Mouse (Mus musculus) olfactory bulb, adult 2 months (tissue): ENCODE results near the gene Cyp1b1. TPM values are rescaled to one million over a fixed set of nuclear protein-coding genes. Genes with fewer than 3 reads are reported as not detected.

Experiments
- H3K27ac ChIP-seq: fragments of 200-500 bp; 2 replicates; pipeline ENCODE4 v1.5.1; 2012; ENCODE audit warnings: low read depth, low read length; ENCODE audit not compliant: insufficient read depth
- H3K4me1 ChIP-seq: fragments of 200-500 bp; 2 replicates; pipeline ENCODE4 v1.6.1; 2012; ENCODE audit warnings: low read length; ENCODE audit not compliant: control insufficient read depth, insufficient read depth
- H3K4me3 ChIP-seq: fragments of 200-500 bp; 2 replicates; pipeline ENCODE4 v1.5.1; 2012; ENCODE audit warnings: mild to moderate bottlenecking, low read depth, low read length, moderate library complexity; ENCODE audit not compliant: insufficient read depth
- CTCF ChIP-seq: fragments of 200-500 bp; IDR thresholded peaks from 2 replicates; pipeline ENCODE4 v1.5.1; 2012; ENCODE audit warnings: low read depth, mild to moderate bottlenecking, low read length, moderate library complexity; ENCODE audit not compliant: insufficient read depth
- POLR2A ChIP-seq: fragments of 200-500 bp; IDR thresholded peaks from 2 replicates; pipeline ENCODE4 v1.6.1; 2012; ENCODE audit warnings: mild to moderate bottlenecking, low read depth, low read length, moderate library complexity; ENCODE audit not compliant: insufficient read depth
- WGBS: fragments of 180-500 bp; shearing (Covaris S2); methylation state at CpG from one replicate; pipeline ENCODE4 v1.1.7; 2018; 5-methylcytosine and 5-hydroxymethylcytosine counted together
- polyA plus RNA-seq: library from polyadenylated mRNA; stranded (reverse); fragments of >200 nt; gene quantifications from 2 replicates; pipeline ENCODE4 v1.2.4, GENCODE M21; 2012; ENCODE audit warnings: low replicate concordance; ENCODE audit not compliant: missing spikeins, insufficient read depth, insufficient read length

Gene Cyp1b1
- polyA plus RNA-seq, 1 experiment: not detected

DNA sequence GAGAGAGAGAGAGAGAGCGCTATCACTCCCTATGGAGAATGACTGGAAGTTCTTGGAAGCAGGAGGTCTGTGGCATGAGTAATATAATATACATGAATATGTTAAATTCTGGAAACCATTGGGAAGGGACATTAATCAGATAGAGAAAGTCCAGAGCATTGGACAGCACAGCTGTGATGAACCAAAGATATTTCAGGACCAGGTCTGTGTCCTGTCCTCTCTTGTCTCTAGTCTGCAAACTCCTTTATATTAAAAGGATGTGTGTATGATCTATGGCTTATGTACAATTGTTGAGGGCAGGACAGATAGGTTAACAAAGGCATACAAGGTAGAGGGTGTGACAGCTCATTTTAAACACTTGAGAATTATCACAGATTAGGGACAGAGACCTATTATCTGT, 28.6 kb upstream of the Cyp1b1 start:
- no peak overlapping the region for H3K4me3 ChIP-seq
- H3K27ac ChIP-seq: no peak overlapping the region
- H3K4me1 ChIP-seq: peaks cover 9% of the 10 kb centered on the region; the same call in 1 of the 2 replicates
- 100% methylated on average over 1 of the region's 1 CpGs for WGBS
- TF ChIP-seq CTCF (no peak), POLR2A (no peak)

DNA sequence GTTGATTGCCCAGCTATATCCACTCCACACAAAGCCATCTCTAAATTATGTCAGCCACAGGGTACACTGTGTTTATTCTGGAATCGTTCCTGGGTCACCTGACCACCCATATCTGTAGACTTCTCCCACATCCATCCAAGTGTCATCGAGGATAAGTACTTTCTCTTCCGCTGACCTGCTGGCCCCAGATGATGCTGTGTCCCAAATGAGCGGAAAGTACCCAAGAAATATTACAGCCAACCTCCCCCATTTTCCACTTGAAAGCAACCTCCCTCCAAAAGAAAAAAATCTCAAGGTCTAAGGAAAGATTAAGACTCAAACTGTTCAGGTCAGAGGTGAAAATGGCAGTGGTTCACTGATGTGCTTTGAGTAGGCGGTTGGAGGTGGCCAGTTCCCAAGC, 27.8 kb upstream of the Cyp1b1 start:
- Histone ChIP-seq H3K4me3 (no peak overlapping the region), H3K4me1 (peaks cover 11% of the 10 kb centered on the region), H3K27ac (no peak overlapping the region)
- 92% methylated on average over 5 of the region's 5 CpGs for WGBS
- TF ChIP-seq CTCF (no peak), POLR2A (no peak)

DNA sequence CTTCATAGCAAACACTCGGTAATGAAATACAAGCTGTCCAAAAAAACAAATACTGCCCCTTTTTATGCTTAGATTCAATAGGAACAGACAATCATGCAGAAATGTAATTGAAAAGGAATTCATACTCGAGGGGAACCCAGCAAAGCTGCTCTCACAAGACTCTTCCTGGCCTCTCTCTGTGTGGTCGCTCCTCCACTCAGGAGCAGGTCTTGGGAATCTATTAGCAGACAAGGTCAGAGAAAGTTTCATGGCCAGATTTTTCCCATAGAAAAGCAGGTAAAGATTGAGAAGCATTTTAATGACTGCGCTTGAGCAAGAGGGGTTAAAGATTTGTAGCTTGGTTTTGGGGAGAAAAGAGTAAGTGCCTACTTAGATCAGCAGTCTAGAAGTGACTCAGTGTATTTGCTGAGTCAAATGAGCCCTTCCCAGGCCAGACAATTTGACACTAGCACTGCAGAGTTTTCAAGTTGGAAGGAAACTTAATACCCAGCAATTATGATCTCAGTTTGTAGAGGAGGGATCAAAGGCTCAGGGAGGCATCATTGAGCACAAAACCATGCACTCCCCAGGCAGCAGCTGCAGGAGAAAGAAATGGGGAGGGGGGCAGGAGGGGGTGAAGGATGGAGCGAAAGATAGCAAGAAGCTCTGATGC, 24.1 kb upstream of the Cyp1b1 start:
- Histone ChIP-seq H3K27ac (peak overlapping the region; percentile 75), H3K4me3 (no peak overlapping the region), H3K4me1 (peaks cover 12% of the 10 kb centered on the region)
- TF ChIP-seq CTCF: no peak
- WGBS: 45% methylated on average over 5 of the region's 5 CpGs

DNA sequence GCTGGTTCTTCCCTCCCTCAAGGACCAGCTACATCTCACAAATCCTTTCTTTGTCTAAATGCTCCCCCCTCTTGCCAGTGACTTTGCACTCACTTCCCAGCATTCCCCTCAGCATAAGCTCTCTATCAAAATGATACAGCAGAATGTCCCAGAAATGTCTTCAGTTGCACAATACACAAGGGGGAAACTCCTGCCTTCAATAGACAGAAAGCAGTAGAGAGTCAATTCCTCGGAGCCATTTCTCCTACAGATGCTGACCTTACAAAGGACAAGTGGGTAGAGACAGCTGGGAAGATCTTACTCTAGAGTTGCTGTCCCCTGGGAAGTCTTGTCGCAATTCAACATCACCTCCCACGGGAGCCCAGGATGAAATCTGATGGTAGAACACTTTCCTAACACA, 22.7 kb upstream of the Cyp1b1 start:
- Histone ChIP-seq H3K4me3 (no peak overlapping the region), H3K4me1 (peaks cover 13% of the 10 kb centered on the region), H3K27ac (no peak overlapping the region)
- TF ChIP-seq CTCF (no peak), POLR2A (no peak)
- WGBS: 68% methylated on average over 3 of the region's 3 CpGs

DNA sequence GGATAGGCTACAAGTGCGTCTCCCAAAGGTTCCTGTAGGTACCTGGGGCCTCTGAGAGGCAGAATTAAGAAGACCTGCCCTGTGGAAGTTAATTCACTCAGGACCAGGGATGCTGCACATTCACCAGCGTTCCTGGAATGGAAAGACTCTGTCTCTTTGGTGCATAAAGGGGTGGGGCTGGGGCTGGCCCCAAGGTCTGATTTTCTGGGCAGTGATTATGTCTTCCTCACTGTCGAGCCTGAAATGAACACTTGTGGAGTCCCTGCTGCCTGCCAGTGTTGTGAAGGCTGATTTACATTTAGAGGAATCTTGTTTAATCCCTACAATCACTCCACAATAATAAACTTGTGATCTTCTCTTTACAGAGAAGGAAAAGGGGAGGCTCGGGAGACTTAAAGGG, 18.2 kb upstream of the Cyp1b1 start:
- H3K27ac ChIP-seq: no peak overlapping the region
- TF ChIP-seq POLR2A (no peak), CTCF (no peak)
- WGBS: 59% methylated on average over 4 of the region's 4 CpGs
- peaks cover 14% of the 10 kb centered on the region for H3K4me1 ChIP-seq
- no peak overlapping the region for H3K4me3 ChIP-seq

DNA sequence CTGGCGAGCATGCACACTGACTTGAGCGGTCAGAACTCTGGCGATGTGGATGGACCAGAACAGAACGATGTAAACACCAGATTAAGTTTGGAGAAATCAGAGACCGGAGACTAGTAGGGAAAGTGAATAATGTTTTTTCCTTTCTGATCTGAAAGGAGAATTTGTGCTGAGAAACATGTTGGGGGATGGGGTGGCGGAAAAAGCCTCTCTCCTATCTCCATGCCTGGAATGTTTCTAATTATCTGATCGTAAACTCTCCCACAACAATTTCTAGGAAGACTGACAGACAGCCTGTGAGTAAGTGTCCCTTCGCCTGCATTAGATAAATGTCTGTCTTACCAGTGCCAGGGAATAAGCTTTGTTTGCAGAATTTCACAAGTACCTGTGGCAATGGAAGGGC, 16.1 kb upstream of the Cyp1b1 start:
- Histone ChIP-seq H3K4me1 (peaks cover 13% of the 10 kb centered on the region), H3K27ac (no peak overlapping the region), H3K4me3 (no peak overlapping the region)
- WGBS: 77% methylated on average over 8 of the region's 8 CpGs
- TF ChIP-seq CTCF (no peak), POLR2A (no peak)

DNA sequence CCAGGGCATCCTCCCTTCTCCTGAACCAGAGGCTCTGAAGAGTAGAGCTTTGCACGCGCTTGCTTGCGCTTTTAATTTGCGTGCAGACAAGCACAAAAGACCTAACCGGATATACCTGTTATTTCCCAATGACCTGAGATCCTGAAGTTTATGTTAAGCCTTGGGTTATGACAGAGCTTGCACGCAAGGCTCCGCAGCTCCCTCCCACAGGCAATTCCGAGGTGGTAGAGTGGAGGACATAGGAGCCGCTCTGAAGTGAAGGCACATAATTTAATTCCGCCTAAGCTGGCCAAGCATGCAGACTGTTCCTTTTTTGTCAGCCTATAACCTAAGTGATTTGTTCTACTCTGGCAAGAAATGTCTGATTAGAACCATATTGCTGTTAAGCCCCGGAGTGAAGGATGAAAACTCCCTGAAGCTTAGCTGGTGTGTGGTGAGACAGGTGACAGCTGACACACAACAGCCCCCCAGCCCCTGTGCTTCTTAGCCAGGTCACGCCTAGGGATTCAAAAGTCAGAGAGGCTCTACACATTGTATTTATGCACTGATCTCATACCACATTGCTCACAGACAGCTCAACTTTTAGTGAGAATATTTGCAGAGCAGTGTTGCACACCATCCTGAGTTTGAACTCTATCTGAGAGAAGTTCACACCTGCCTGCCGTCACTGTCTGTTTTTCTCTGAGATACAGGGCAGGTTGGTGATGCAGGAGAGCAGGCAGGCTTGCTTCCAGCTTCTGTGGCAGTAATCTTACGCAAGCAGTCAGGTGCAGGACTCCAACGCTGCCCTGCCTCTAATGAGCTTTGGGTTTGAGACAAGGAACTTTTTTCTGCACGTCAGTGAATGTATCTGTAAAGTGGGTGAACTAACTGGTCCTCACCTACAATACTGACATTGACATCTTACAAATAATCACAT, 14.0 kb upstream of the Cyp1b1 start:
- H3K4me1 ChIP-seq: peaks cover 15% of the 10 kb centered on the region
- whole genome bisulfite sequencing: 48% methylated on average over 16 of the region's 16 CpGs
- no peak overlapping the region for H3K4me3 ChIP-seq
- TF ChIP-seq CTCF: no peak
- no peak for TF ChIP-seq POLR2A
- H3K27ac ChIP-seq: no peak overlapping the region

DNA sequence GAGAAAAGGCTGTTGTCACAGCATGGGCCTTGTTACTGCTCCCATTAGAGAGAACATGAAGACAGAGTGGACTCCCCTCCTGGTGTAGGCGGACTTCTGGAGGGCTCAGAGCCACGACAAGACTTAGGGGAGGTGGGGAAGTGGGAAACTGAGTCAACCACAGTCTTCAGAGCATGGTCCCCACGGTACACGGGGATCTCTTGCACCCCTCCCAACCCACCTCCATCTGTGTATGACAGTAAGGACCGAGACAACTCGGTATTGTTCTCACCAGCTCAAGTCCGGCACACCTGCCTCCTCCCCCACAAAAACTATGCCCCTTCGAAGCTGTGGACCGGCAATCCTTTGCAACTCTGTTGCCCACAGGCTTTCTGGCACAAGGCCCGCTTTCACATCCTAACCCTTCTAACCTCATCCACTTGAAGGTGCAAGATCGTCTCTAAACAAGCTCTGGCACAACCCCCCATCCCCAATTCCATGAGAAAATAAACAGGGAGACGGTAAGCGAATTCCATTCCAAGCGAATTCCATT, 13.3 kb upstream of the Cyp1b1 start:
- Histone ChIP-seq H3K4me1 (peaks cover 15% of the 10 kb centered on the region), H3K27ac (no peak overlapping the region), H3K4me3 (no peak overlapping the region)
- WGBS: 46% methylated on average over 14 of the region's 14 CpGs
- TF ChIP-seq POLR2A (no peak), CTCF (no peak)

DNA sequence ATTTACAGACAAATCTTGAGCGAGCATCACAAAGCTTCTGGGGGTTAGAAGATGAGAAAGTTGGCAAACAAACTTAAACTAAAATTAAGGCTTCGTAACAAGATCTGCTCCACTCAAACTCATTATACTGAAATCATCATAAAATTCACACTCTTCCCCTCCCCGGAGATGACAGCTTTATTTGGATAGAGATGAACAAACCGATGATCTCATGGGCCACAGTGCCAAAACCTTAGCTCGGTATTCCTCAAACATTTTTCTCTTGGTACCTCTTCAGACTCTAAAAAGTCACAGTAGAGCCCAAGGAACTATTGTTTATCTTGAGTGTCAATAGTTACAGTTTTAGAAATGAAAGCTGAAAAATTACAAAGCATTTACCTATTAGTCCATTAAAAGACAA, 11.8 kb upstream of the Cyp1b1 start:
- peaks cover 13% of the 10 kb centered on the region for H3K4me1 ChIP-seq
- WGBS: 86% methylated on average over 5 of the region's 5 CpGs
- no peak for TF ChIP-seq POLR2A
- no peak for TF ChIP-seq CTCF
- H3K4me3 ChIP-seq: no peak overlapping the region
- no peak overlapping the region for H3K27ac ChIP-seq
